Mouse (Mus musculus): ENCODE measurements at regions not wholly inside any gene's neighbourhood (a gene's known extent, or its start where the extent isn't known, plus 50 kb on each side); places are given as distances from the start of the nearest gene placed in this dataset.
A peak's percentile ranks its signal among the peaks of the same experiment; 100 is the strongest.

GRCm38 (mm10) chr12:8844748-8845147 is 73.6 kb downstream of the Sdc1 start:
- peak; percentile 41 for DNase-seq

GRCm38 (mm10) chr12:8845443-8845842 is 74.3 kb downstream of the Sdc1 start:
- DNase-seq = no peak

- DNase-seq = no peak
Measured at GRCm38 (mm10) chr12:8846425-8847226, 74.8 kb upstream of the Laptm4a start.

- DNase-seq = peak; percentile 44
Measured at GRCm38 (mm10) chr12:8847227-8847857, 74.1 kb upstream of the Laptm4a start.

GRCm38 (mm10) chr12:8847858-8848383 is 73.5 kb upstream of the Laptm4a start:
- peak; percentile 36 for DNase-seq

- DNase-seq = no peak
Measured at GRCm38 (mm10) chr12:8853858-8854257, 67.6 kb upstream of the Laptm4a start.

- no peak for DNase-seq
Measured at GRCm38 (mm10) chr12:8854401-8854800, 67.1 kb upstream of the Laptm4a start.

GRCm38 (mm10) chr12:8855119-8855518 is 66.3 kb upstream of the Laptm4a start:
- no peak for DNase-seq

GRCm38 (mm10) chr12:8856051-8856543 is 65.4 kb upstream of the Laptm4a start:
- DNase-seq = no peak

GRCm38 (mm10) chr12:8857308-8857707 is 64.2 kb upstream of the Laptm4a start:
- no peak for DNase-seq

GRCm38 (mm10) chr12:8858748-8859147 is 62.7 kb upstream of the Laptm4a start:
- DNase-seq = no peak

GRCm38 (mm10) chr12:8859588-8859987 is 61.9 kb upstream of the Laptm4a start:
- no peak for DNase-seq

- DNase-seq = peak; percentile 53
Measured at GRCm38 (mm10) chr12:8864830-8865229, 56.6 kb upstream of the Laptm4a start.

- no peak for DNase-seq
Measured at GRCm38 (mm10) chr12:8865250-8865649, 56.2 kb upstream of the Laptm4a start.

GRCm38 (mm10) chr12:8867104-8867503 is 54.4 kb upstream of the Laptm4a start:
- no peak for DNase-seq

GRCm38 (mm10) chr12:8868690-8869089 is 52.8 kb upstream of the Laptm4a start:
- no peak for DNase-seq

GRCm38 (mm10) chr12:8869190-8869589 is 52.3 kb upstream of the Laptm4a start:
- DNase-seq = no peak
